Mouse (Mus musculus): ENCODE measurements around the gene Vmn2r22.
"Not testable (repeated sequence)": the region's sequence is repeated elsewhere in the genome, so short reads cannot be mapped to it uniquely, and the experiment has no call there.

The Vmn2r22 gene

GRCm38 (mm10) chr6:123650625-123651024 is at the start of gene Vmn2r22:
Gene Vmn2r22 (minus strand): TSS chr6:123650725.
- in situ Hi-C loops (cut with MboI; ENCODE audit: unreplicated experiment in 2 of 2): not testable (repeated sequence)

- in situ Hi-C loops (cut with MboI; ENCODE audit: unreplicated experiment in 2 of 2): no loop called here
Measured at GRCm38 (mm10) chr6:123697213-123697612, 46.7 kb upstream of the Vmn2r22 start.

- in situ Hi-C loops (cut with MboI; ENCODE audit: unreplicated experiment in 2 of 2): not testable (repeated sequence)
Measured at GRCm38 (mm10) chr6:123696639-123697038, 46.1 kb upstream of the Vmn2r22 start.

GRCm38 (mm10) chr6:123657040-123657439 is 6.5 kb upstream of the Vmn2r22 start:
- in situ Hi-C loops (cut with MboI; ENCODE audit: unreplicated experiment in 2 of 2): no loop called here

- in situ Hi-C loops (cut with MboI; ENCODE audit: unreplicated experiment in 2 of 2): not testable (repeated sequence)
Measured at GRCm38 (mm10) chr6:123639394-123639793, 11.1 kb downstream of the Vmn2r22 start.

GRCm38 (mm10) chr6:123623784-123624183 is 26.7 kb downstream of the Vmn2r22 start:
- in situ Hi-C loops (cut with MboI; ENCODE audit: unreplicated experiment in 2 of 2): not testable (repeated sequence)

- in situ Hi-C loops (cut with MboI; ENCODE audit: unreplicated experiment in 2 of 2): not testable (repeated sequence)
Measured at GRCm38 (mm10) chr6:123588368-123588767, 62.2 kb downstream of the Vmn2r22 start.

GRCm38 (mm10) chr6:123587796-123588328 is 62.7 kb downstream of the Vmn2r22 start:
- in situ Hi-C loops (cut with MboI; ENCODE audit: unreplicated experiment in 2 of 2): not testable (repeated sequence)

- in situ Hi-C loops (cut with MboI; ENCODE audit: unreplicated experiment in 2 of 2): not testable (repeated sequence)
Measured at GRCm38 (mm10) chr6:123583988-123584387, 66.5 kb downstream of the Vmn2r22 start.

GRCm38 (mm10) chr6:123574698-123575097 is 75.8 kb downstream of the Vmn2r22 start:
- in situ Hi-C loops (cut with MboI; ENCODE audit: unreplicated experiment in 2 of 2): not testable (repeated sequence)

Data from v-Abl transformed pro-B cells (cell line).